Mouse (Mus musculus) thymus, adult 2 months (tissue): ENCODE data around the gene Ggta1.

Experiments used
- CTCF ChIP-seq: fragments of 200-500 bp; IDR thresholded peaks from 2 replicates; pipeline ENCODE4 v1.5.1; 2012; ENCODE audit warnings: mild to moderate bottlenecking, control low read depth, low read length, moderate library complexity, borderline replicate concordance; ENCODE audit not compliant: control insufficient read depth, poor library complexity, insufficient read depth; ENCODE audit errors: extremely low read depth
- POLR2A ChIP-seq: fragments of 200-500 bp; IDR thresholded peaks from 2 replicates; pipeline ENCODE4 v1.6.1; 2012; ENCODE audit warnings: mild to moderate bottlenecking, low read length, control low read depth, moderate library complexity; ENCODE audit not compliant: control insufficient read depth, poor library complexity, insufficient read depth; ENCODE audit errors: extremely low read depth

GRCm38 (mm10) chr2:35447453-35447852 lies 15.6 kb downstream of the Ggta1 start:
- no peak for TF ChIP-seq POLR2A
- TF ChIP-seq CTCF = no peak
